Mouse (Mus musculus) testis, adult 2 months (tissue): ENCODE measurements around the gene Fcer1g.

Experiments used
- CTCF ChIP-seq: fragments of 200-500 bp; IDR thresholded peaks from 2 replicates; pipeline ENCODE4 v1.5.1; 2012; ENCODE audit warnings: low read depth, mild to moderate bottlenecking, inconsistent platforms, low read length, moderate library complexity; ENCODE audit not compliant: control insufficient read depth, insufficient read depth, insufficient replicate concordance
- POLR2A ChIP-seq: fragments of 200-500 bp; IDR thresholded peaks from 2 replicates; pipeline ENCODE4 v1.6.1; 2012; ENCODE audit warnings: low read depth, mild to moderate bottlenecking, inconsistent platforms, low read length, moderate library complexity; ENCODE audit not compliant: control insufficient read depth

- no peak for TF ChIP-seq POLR2A
- no peak for TF ChIP-seq CTCF
Measured at GRCm38 (mm10) chr1:171224857-171225256, 9.3 kb downstream of the Fcer1g start, which contains the start of gene Apoa2.
